Mouse (Mus musculus): ENCODE data around the gene Jph3.

Jph3 gene

GRCm38 (mm10) chr8:121832503-121832902 is 103.1 kb downstream of the Jph3 start:
- DNase-seq (ENCODE audit: low spot score): no peak

DNA sequence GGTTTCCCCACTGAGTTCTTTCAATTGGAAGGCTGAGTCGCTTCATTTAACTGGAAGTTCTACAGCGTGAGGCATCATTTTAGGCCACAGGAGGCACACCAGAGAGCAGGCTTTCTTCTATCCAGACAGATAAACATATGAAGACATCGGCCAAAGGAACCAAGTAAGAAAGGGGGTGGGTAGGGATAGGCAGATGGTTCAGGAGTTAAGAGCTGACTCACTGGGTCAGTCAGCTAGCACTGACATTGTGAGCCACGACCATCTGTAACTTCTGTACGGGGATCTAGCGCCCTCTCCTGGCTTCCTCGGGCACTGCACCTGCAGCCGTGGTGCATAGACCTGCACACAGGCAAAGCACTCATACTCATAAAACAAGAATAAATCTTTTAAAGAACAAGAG is 111.8 kb downstream of the Jph3 start:
- DNase-seq (ENCODE audit: low spot score): peak; percentile 59

DNA sequence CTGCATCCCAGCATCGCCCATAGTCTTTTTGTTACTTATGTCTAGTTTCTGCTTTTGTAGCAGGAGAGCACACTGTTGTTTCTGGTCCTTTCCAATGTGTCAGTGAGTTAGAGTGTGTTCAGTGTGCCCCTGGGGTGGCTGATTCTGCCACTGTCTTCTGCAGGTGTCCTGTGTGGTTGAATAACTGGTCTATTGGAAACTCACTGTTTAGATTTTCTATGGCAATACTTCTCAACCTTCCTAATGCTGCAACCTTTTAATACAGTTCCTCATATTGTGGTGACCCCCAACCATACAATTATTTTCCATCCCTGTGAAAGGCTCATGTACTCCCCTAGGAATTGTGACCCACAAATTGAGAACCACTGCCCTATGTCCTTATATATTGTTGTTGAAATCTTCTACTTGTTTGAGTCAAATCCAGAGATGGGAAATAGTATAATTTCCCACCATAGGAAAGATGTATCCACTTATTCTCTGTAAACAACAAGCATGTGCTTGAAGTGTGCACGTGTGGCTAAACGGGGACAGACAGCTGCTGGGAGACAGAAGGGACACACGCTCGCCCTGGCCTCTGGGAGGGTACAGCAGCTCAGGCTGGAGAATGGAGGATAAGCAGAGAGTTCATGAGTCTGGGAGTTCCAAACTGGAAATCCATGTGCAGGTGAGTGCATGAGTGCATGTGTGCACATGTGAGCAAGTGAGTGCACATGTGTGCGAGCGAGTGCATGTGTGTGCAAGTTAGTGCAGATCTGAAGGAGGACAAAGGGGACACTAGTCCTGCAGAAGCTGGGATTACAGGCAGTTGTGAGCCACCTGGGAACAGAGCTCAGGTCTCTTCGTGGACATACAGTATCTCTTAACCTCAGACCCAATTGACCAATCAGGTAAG is 112.9 kb downstream of the Jph3 start:
- no peak for DNase-seq (ENCODE audit: low spot score)

- no peak for DNase-seq (ENCODE audit: low spot score)
These were observed 113.8 kb downstream of the Jph3 start for GRCm38 (mm10) chr8:121843184-121843733.

Data from left cerebral cortex, adult 11 months (tissue).